ENCODE assay signal across 13 mouse cellular contexts in genomic region chr2:49775735-49776134, GRCm38 (mm10). TPM values are rescaled to one million over a fixed set of nuclear protein-coding genes. Genes with fewer than 3 reads are reported as not detected.
A peak's percentile ranks its signal among the peaks of the same experiment; 100 is the strongest.
DNase-seq lines count a peak whose midpoint lies in the region; ATAC-seq and TF ChIP-seq lines count a peak whose summit lies in the region.
"Had no signal": no experiment of that assay in that cellular context is flagged by ENCODE, and none has a peak within 500 bp of the region (broad histone marks: within the 10 kb centered on the region; RNA-seq: fewer than 3 reads in every experiment).

No protein-coding gene starts in this region.

- no peak overlapping the region for H3K27ac ChIP-seq in layer of hippocampus, adult 2 months
- H3K27ac ChIP-seq: heart, embryonic 13.5 days; liver, embryonic 13.5 days had no signal

- peak; percentile 23 for DNase-seq in adrenal gland, postnatal 14 days
- no peak for DNase-seq in adrenal gland, adult 18-20 months (ENCODE audit: low spot score in 2 of 2)
- DNase-seq in layer of hippocampus, adult 2 months (ENCODE audit: low spot score in 2 of 2), result no peak
- no peak for DNase-seq in layer of hippocampus, adult 9-10 months (ENCODE audit: low spot score)
- DNase-seq in A20 (ENCODE audit: low read depth, low spot score), result peak; percentile 27
- DNase-seq in right cerebral cortex, postnatal 10 days (ENCODE audit: low spot score in 2 of 2), result no peak
- no peak for DNase-seq in left cerebral cortex, adult 18-20 months (ENCODE audit: low spot score in 2 of 2)
- DNase-seq: adrenal gland, postnatal 10 days; layer of hippocampus, adult 9-11 months; liver, embryonic 13.5 days had no signal

- peak; percentile 72 for TF ChIP-seq CTCF in layer of hippocampus, adult 2 months (conservative IDR thresholded peaks at IDR 0.05)

- peak; percentile 58 for ATAC-seq in erythroblast, adult 5-6 weeks (replicated peaks; ENCODE audit: low FRiP score, poor library complexity, severe bottlenecking)

- H3K4me3 ChIP-seq in layer of hippocampus, adult 2 months, result no peak overlapping the region
- H3K4me3 ChIP-seq: heart, embryonic 13.5 days; liver, embryonic 13.5 days had no signal

RNA-seq across cellular contexts. Expression of gene Lypd6b, which starts 11.8 kb away (rescaled TPM):
- 0.15 TPM in 1 of 2 replicates, not detected in the other for total RNA-seq in adrenal gland, postnatal 14 days (2021)
- under 1 TPM; 0.50 to 0.54 TPM for total RNA-seq in adrenal gland, adult 18-20 months (2021)
- total RNA-seq in layer of hippocampus, adult 2 months (2021), result 1 to 10 TPM; 3.9 to 4.0 TPM
- not detected in 2 replicates for total RNA-seq in erythroblast, adult 5-6 weeks (2015; ENCODE audit: low replicate concordance)
- total RNA-seq in erythroblast, adult 5-6 weeks (2017; ENCODE audit: low replicate concordance), result not detected in 2 replicates
- 1 to 10 TPM; 7.3 to 7.9 TPM for total RNA-seq in left cerebral cortex, adult 18-20 months (2021)
- total RNA-seq: monocyte, adult 5-6 weeks had no signal

Comparison
In these comparisons a context has a peak if more than half of its experiments do, and no peak if none do; other contexts are left out.
1. DNase-seq: peak in adrenal gland, postnatal 14 days (single experiment) and A20 (single experiment); none in adrenal gland, adult 18-20 months (0 of 2), layer of hippocampus, adult 2 months (0 of 2), layer of hippocampus, adult 9-10 months (single experiment), right cerebral cortex, postnatal 10 days (0 of 2) and left cerebral cortex, adult 18-20 months (0 of 2).